Mouse (Mus musculus): ENCODE data around the gene Abcc4. TPM values are rescaled to one million over a fixed set of nuclear protein-coding genes. Genes with fewer than 3 reads are reported as not detected.

The Abcc4 gene
- 1 to 10 TPM; 9.6 to 9.9 TPM for total RNA-seq (2021)
- long read RNA-seq, experiment 1, full-length matches to known transcripts = 1 of 5 reads
- long read RNA-seq, experiment 1, partial matches to known transcripts = 2 of 5 reads
- long read RNA-seq, experiment 1, other reads (novel, unspliced or antisense) = 2 of 5 reads
- long read RNA-seq, experiment 2, full-length matches to known transcripts = 3 of 6 reads
- long read RNA-seq, experiment 2, partial matches to known transcripts = 1 of 6 reads
- long read RNA-seq, experiment 2, other reads (novel, unspliced or antisense) = 2 of 6 reads

- peak; percentile 85 to 87 for DNase-seq
- intact Hi-C loops (cut with DNase I) = no loop called here
Measured at GRCm38 (mm10) chr14:118705808-118706731, at the start of gene Abcc4. Gene Abcc4, minus strand, starts transcription at chr14:118706219.

GRCm38 (mm10) chr14:118751193-118751753 is 45.3 kb upstream of the Abcc4 start:
- DNase-seq = no peak
- intact Hi-C loops (cut with DNase I) = no loop called here

DNA sequence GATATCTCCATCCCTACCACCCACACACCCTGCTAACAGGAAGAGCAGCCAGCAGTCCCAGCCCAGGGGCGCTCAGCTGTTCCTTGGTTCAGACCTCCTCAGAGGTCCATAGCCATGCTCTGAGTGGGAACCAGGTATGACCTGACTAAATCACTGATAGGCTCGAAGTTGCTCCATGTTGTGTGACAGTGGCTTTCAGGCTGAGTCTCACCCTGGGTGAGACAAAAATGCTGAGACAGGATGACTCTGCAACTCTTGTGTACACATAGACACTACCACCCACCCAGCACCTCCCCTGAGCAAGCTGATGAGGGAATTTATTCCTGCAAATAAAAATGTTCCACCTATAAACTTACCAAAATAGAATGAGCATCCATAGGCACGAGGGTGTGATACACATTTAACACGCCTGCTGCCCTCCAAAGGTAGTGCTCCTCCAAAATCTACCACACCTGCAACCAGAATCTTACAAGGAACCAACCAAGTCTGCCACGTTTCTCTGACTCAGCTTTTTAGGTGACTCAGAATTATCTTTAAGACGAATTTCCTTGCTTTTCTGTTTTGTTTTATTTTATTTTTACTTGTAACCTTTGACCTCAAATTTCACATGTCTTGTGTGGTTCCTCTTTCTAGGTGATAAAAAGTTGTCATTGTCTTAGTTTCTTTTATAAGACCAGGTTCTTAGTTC is 44.6 kb upstream of the Abcc4 start:
- no peak for DNase-seq
- intact Hi-C loops (cut with DNase I) = no loop called here

GRCm38 (mm10) chr14:118749715-118750114 is 43.7 kb upstream of the Abcc4 start:
- no peak for DNase-seq
- intact Hi-C loops (cut with DNase I) = no loop called here

DNA sequence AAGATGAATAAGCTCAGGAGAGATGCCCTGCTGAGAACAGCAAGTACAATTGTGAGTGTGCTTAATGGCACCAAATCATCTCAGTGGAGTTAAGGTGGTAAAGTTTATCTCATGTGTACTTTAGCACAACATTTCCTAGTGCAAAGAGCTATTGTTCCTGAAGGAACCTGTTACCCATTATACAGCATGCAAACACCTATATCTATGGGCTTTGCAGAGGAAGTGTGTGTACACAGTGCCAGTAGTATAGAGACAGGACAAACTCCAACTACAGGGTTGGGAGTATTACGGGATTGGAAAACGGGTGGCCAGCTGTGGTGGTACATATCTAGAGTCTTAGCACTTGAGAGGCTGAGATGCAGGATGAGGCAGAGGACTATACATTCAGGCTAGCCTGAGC is 43.0 kb upstream of the Abcc4 start:
- DNase-seq = no peak
- intact Hi-C loops (cut with DNase I) = no loop called here

- no peak for DNase-seq
- intact Hi-C loops (cut with DNase I) = no loop called here
Measured at GRCm38 (mm10) chr14:118742862-118743261, 36.8 kb upstream of the Abcc4 start.

- intact Hi-C loops (cut with DNase I) = no loop called here
- no peak for DNase-seq
Measured at GRCm38 (mm10) chr14:118741780-118742179, 35.8 kb upstream of the Abcc4 start.

GRCm38 (mm10) chr14:118737251-118737888 is 31.4 kb upstream of the Abcc4 start:
- intact Hi-C loops (cut with DNase I) = no loop called here

GRCm38 (mm10) chr14:118735114-118735513 is 29.1 kb upstream of the Abcc4 start:
- intact Hi-C loops (cut with DNase I) = no loop called here
- no peak for DNase-seq

More at GRCm38 (mm10) chr14:118737251-118737888, 31.4 kb upstream of the Abcc4 start:
- DNase-seq = no peak

GRCm38 (mm10) chr14:118733146-118733545 is 27.1 kb upstream of the Abcc4 start:
- intact Hi-C loops (cut with DNase I) = no loop called here

DNA sequence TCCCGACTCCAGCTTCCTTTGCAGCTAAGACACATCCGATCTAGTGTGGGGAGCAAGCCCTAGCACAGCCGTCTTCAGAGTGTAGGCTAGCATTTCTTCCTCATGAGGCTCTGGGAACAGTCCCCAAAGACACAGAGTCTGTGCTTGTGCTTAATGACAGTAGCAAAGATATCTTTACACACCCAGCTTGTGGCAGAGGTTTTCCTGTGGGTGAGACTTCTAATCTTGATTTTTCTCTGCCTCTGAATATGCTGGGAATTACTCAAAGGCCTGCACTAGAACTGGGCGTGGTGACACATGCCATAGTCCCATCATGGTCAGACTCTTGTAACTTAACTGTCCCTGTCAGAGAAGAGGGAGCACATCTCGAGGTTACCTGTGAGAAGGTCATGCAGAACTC is 24.6 kb upstream of the Abcc4 start:
- intact Hi-C loops (cut with DNase I) = no loop called here
- no peak for DNase-seq

More at GRCm38 (mm10) chr14:118733146-118733545, 27.1 kb upstream of the Abcc4 start:
- DNase-seq = no peak

- intact Hi-C loops (cut with DNase I) = no loop called here
- DNase-seq = no peak
Measured at GRCm38 (mm10) chr14:118725467-118725866, 19.4 kb upstream of the Abcc4 start.

- intact Hi-C loops (cut with DNase I) = no loop called here
- no peak for DNase-seq
Measured at GRCm38 (mm10) chr14:118723920-118724693, 18.1 kb upstream of the Abcc4 start.

- DNase-seq = no peak
- intact Hi-C loops (cut with DNase I) = loop anchor here (10.0 kb wide), 1 partner anchor 215 kb away; the partner anchor contains the start of gene Dnajc3
Measured at GRCm38 (mm10) chr14:118719566-118720174, 13.7 kb upstream of the Abcc4 start.

DNA sequence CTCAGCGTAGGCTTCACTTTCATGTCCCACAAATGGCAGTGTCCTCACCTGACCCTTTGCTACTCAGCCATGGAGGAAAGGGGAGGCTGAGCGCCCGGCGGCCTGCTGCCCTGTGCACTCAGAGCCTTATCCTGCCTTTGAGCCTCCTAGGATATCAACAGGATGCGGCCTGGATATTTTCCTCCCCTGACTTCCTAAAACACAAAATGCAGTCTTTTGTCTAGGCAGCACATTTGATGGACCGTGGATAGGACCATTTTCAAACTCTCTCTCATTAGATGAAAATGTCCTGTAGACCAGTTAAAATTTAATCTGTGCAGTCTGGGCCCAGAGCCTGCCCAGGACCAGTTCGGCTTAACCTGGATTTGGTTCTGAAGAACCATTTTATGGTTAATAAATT is 12.6 kb upstream of the Abcc4 start:
- intact Hi-C loops (cut with DNase I) = loop anchor here (10.0 kb wide), 1 partner anchor 216 kb away; the partner anchor contains the start of gene Dnajc3
- DNase-seq = peak; percentile 41 to 45

- peak; percentile 55 to 64 for DNase-seq
- intact Hi-C loops (cut with DNase I) = loop anchor here (10.0 kb wide), 1 partner anchor 218 kb away; the partner anchor contains the start of gene Dnajc3
Measured at GRCm38 (mm10) chr14:118716372-118717312, 10.6 kb upstream of the Abcc4 start.

GRCm38 (mm10) chr14:118714720-118715119 is 8.7 kb upstream of the Abcc4 start:
- intact Hi-C loops (cut with DNase I) = loop anchor here (10.0 kb wide), 1 partner anchor 220 kb away; the partner anchor contains the start of gene Dnajc3

More at GRCm38 (mm10) chr14:118714720-118715119, 8.7 kb upstream of the Abcc4 start:
- no peak for DNase-seq

All from heart, postnatal 14 days (tissue).